Mouse (Mus musculus): ENCODE results near the gene Fam131c.

The Fam131c gene

GRCm38 (mm10) chr4:141367997-141368791, at the start of gene Fam131c:
Gene Fam131c (plus strand): TSS chr4:141368220.
- no peak for DNase-seq (ENCODE audit: low read depth in 2 of 2, low spot score in 2 of 2)

GRCm38 (mm10) chr4:141322526-141322925, 45.5 kb upstream of the Fam131c start:
- no peak for DNase-seq (ENCODE audit: low read depth in 2 of 2, low spot score in 2 of 2)

DNA sequence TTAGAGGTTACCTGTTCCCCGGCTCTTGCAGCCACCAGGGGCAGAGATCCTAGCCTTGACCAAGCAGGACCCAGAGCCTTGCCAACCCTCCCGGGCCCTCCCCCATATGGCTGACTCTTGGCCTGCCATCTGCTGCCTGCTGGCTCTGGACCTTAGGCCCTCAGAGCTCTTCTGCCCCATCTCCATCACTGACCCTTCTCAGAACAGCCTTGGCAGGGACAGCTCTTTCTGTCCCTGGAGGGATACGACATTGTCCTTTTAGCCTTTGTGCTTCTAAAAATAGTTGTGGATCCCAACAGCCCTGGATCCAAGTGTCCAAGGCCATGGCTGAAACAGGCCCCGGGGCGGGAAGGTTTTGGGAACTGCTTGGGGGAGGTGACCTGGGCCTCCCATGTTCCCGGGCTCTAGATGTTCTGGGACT, 43.2 kb upstream of the Fam131c start:
- no peak for DNase-seq (ENCODE audit: low read depth in 2 of 2, low spot score in 2 of 2)

- no peak for DNase-seq (ENCODE audit: low read depth in 2 of 2, low spot score in 2 of 2)
Measured at GRCm38 (mm10) chr4:141325636-141326035, 42.4 kb upstream of the Fam131c start.

- DNase-seq (ENCODE audit: low read depth in 2 of 2, low spot score in 2 of 2), result no peak
Measured at GRCm38 (mm10) chr4:141327075-141327474, 40.9 kb upstream of the Fam131c start.

DNA sequence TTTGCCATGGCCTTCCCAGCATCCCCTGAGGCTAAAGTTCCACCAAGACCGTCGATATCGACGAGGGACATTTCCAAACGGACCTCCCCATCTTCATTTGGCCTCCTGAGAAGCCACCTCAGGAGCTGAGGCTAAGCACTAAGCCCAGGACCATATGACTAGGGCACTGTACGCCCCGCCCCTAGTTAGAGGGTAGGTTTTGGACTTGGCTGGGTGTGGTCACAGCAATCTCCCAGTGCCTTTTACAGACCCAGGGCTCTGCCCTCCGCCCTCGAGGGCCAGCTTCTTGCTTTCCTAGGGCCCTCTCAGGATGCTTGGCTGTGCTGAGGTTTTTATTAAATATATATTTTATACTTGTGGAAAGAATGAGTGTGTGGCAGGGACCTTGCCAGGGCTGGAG, 39.3 kb upstream of the Fam131c start:
- DNase-seq (ENCODE audit: low read depth in 2 of 2, low spot score in 2 of 2), result no peak

DNA sequence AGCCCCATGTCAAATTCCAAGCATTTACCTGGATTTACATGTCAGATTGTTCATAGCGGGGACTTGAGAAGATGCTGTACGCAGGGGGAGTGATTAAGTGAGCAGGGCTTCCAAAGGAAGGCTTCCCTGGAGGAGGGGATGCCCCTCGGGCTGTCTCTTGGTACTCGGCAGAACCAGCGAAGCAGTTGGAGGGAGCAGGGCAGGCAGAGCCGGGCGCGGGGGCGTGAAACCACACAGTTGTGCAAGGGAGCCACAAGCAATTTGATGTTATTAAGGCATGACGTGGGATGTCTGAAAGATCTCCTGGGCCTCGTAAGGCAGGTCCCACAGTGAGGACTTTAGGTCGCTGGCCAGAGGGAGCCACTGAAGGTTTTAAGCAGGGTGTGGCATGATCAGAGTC, 38.1 kb upstream of the Fam131c start:
- no peak for DNase-seq (ENCODE audit: low read depth in 2 of 2, low spot score in 2 of 2)

DNA sequence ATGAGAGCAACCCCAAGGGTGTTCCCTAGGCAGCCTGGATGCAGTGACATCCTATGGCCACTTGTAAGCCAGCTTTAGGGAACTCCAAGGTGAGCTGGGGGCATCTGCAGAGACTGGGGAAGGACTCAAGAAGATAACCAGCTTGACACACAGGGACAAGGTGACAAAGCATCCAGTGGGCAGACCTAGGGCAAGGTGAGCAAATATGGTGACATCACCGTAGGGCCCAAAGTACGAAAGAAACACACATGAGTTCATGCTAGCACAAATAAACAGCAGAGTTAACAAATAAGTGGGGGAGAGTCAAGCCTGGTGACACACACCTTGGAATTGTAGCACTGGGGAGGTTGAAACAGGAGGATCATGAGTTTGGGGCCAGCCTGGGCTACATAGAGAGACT, 36.6 kb upstream of the Fam131c start:
- no peak for DNase-seq (ENCODE audit: low read depth in 2 of 2, low spot score in 2 of 2)

- no peak for DNase-seq (ENCODE audit: low read depth in 2 of 2, low spot score in 2 of 2)
Measured at GRCm38 (mm10) chr4:141332258-141332657, 35.8 kb upstream of the Fam131c start.

DNA sequence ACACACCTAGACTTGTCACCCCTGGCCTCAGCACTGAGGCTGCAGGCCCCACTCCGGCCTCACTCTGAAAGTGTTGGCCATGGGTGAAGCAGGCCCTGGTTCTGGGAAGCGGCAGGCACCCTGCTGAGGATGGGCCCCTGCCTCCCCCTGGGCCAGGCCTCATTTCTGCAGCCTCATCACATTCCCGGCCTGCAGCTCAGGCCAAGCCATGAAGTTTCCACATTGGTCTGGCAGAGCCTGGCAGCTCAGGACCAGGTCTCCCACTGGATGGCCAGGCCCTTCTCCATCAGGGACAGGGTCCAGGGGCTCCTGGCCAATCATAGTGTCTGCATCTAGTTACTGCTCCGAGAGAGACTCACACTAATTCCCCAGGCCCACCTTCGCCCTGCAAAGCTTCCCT, 33.3 kb upstream of the Fam131c start:
- DNase-seq (ENCODE audit: low read depth in 2 of 2, low spot score in 2 of 2), result no peak

DNA sequence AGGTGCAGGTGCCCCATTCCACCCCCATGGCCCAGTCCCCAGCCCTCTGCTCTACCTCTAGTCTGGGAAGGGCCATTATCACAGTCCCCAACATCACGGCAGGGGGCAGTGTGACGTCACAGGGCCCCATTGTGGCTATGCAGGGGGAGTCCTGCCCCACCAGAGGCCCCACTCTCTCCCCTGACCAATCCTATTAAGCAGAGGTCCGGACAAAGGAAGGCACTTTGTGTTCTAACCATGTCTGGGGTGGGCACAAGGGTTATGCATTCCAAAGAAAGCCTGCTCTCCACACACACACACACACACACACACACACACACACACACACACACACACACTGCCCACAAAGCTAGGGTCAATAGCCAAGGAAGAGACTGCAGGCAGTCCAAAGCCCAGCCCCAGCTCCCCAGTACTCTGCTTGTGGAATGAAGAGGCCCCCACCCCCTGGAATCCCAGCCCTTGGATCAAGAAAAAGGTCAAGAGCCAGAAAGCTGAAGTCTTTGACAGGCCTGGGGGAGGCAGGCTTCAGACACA, 32.7 kb upstream of the Fam131c start:
- DNase-seq (ENCODE audit: low read depth in 2 of 2, low spot score in 2 of 2), result no peak

- DNase-seq (ENCODE audit: low read depth in 2 of 2, low spot score in 2 of 2), result no peak
Measured at GRCm38 (mm10) chr4:141336196-141336595, 31.8 kb upstream of the Fam131c start.

DNA sequence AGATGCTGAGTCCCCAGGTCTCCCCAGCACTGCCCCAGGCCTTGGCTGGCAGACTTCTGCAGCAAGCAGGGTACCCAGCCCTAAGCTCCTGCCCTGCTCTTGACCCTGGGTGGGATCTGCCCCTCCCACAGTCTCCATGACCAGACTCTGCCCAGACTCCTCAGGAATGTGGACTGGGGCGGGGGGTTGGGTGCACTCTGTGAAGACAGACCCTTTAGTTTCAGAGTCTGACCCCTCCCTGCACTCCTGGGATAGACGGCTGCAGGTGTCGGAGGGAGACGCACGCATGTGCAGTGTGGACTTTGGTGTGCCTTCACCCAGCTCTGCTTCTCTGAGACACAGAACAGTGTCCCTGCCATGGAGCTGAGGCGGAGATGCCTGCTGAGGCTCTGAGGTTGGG, 30.0 kb upstream of the Fam131c start:
- no peak for DNase-seq (ENCODE audit: low read depth in 2 of 2, low spot score in 2 of 2)

DNA sequence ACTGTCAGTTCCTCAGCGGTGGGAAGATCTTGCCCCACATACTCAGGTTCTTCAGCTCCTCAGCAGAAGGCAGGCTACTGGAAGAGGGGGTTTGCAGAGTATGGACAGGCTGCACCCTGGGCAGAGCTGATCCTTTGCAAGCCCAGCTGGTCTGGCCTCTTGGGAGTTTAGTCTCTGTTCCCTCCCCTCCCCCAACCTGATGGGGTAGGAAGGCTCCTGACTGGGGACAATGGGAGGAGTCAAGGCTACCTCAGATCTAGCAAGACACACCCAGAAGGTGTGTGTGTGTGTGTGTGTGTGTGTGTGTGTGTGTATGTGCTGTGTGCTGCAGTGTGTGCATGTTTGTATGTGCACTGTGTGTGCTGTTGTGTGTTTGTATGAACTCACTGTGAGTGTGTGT, 29.2 kb upstream of the Fam131c start:
- DNase-seq (ENCODE audit: low read depth in 2 of 2, low spot score in 2 of 2), result no peak

DNA sequence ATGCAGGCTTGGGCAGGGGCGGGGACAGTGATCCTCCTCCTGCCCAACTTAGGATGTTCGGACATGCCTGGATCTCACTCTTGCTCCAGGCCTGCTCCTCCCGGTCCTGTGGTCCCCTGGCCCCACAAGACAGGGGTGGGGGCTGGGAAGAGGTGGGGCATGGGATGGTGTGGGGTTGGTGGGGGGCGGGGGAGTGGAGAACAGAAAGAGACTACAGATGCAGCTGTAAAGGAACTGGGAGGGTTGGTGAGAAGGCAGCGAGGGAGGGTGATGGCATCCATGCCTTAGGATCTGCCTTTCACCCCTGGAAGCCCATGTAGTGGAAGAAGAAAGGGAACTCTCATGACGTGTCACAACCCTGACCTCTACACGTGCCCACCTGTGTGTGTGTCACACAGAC, 26.5 kb upstream of the Fam131c start:
- no peak for DNase-seq (ENCODE audit: low read depth in 2 of 2, low spot score in 2 of 2)

GRCm38 (mm10) chr4:141343515-141343914, 24.5 kb upstream of the Fam131c start:
- DNase-seq (ENCODE audit: low read depth in 2 of 2, low spot score in 2 of 2), result no peak

DNA sequence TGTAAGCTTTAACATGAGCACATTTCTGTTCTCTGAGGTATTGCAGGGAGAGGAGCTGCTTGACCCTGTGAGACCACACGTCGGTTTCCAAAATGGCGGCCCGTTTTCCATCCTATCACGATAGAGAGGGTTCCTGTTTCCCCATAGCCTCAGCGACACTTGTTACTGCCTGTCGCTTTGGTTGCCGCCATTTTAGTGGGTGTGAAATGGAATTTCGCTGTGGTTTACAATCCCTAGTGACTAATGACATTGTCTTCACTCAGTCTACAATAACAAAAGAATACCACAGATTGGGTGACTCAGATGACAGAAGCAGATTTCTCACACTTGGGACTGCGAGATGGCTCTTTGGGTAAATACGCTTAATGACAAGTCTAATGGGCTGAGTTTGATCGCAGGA, 22.8 kb upstream of the Fam131c start:
- no peak for DNase-seq (ENCODE audit: low read depth in 2 of 2, low spot score in 2 of 2)

- no peak for DNase-seq (ENCODE audit: low read depth in 2 of 2, low spot score in 2 of 2)
Measured at GRCm38 (mm10) chr4:141347365-141347797, 20.6 kb upstream of the Fam131c start.

DNA sequence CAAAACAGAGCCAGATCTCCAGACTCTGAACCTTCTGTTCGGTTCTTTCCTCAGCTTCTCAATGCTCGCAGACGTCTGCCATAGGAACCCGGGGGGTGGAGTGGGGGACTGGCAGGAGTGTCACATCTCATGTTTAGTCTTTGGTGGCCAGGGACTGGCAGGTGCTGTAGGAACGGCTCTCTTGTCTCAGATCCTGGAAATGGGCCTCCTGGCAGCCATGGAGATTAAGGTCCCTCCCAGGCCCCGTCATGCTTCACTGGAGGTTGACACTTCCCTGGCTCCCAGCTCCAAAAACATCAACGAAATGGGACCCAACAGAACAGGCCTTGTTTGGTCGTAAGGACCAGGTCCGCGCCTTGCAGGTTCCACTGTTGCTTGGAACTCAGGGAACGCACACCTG, 19.4 kb upstream of the Fam131c start:
- no peak for DNase-seq (ENCODE audit: low read depth in 2 of 2, low spot score in 2 of 2)

GRCm38 (mm10) chr4:141350015-141350414, 18.0 kb upstream of the Fam131c start:
- no peak for DNase-seq (ENCODE audit: low read depth in 2 of 2, low spot score in 2 of 2)

- DNase-seq (ENCODE audit: low read depth in 2 of 2, low spot score in 2 of 2), result no peak
Measured at GRCm38 (mm10) chr4:141351972-141352371, 16.0 kb upstream of the Fam131c start.

DNA sequence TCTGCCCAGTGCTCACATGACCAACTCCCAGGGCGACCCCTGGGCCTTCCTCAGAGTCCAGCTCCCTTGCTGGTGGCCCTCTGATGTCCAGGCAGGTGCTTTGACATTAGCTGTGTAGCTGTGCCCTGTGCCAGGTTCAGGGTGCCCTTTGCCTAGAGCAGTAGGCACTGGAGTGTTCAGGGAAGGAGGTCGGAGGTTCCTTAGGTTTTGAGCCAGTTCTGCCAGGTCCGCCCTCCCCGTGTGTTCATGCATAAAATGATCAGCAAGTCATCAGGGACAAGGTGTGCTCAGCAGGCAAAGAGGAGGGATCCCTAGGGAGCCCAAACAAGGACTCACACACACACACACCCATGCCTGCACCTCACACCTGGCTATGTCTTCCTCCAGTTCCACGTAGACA, 15.0 kb upstream of the Fam131c start:
- DNase-seq (ENCODE audit: low read depth in 2 of 2, low spot score in 2 of 2), result no peak

GRCm38 (mm10) chr4:141353868-141354267, 14.2 kb upstream of the Fam131c start:
- DNase-seq (ENCODE audit: low read depth in 2 of 2, low spot score in 2 of 2), result no peak

Measured in CD8-positive naive resting alpha-beta T cell, adult 2 months (primary cell).